22 mouse cellular contexts compared by ENCODE assay signal in the genomic region with DNA sequence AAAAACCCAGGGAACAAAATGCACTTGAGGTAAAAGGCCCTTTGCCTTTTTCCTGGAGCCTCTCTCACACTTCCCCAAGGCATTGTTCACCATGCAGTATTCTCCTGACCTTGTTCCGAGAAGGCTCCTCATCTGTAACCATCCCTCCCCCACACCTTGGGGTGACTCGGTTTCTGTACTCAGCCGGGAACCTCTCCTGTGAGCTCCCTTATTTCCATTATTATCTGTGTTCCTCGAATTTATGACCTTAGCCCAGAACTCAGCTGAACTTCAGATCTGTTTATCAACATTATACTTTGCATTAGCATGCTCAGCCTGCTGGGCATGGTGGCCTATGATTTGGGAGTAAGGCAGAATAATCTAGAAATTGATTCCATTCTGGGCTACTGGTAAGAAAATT. TPM values are rescaled to one million over a fixed set of nuclear protein-coding genes. Genes with fewer than 3 reads are reported as not detected.
DNase-seq lines count a peak whose midpoint lies in the region; ATAC-seq lines count a peak whose summit lies in the region.
"Had no signal": no experiment of that assay in that cellular context is flagged by ENCODE, and none has a peak within 500 bp of the region (broad histone marks: within the 10 kb centered on the region; RNA-seq: fewer than 3 reads in every experiment).

No protein-coding gene starts in this region.

- H3K27ac ChIP-seq in heart, embryonic 10.5 days = no peak overlapping the region
- H3K27ac ChIP-seq in heart, embryonic 11.5 days (ENCODE audit: low read depth, low read length) = no peak overlapping the region
- no peak overlapping the region for H3K27ac ChIP-seq in midbrain, embryonic 11.5 days (ENCODE audit: low read depth, low read length)
- H3K27ac ChIP-seq in midbrain, embryonic 14.5 days (replicated peaks; ENCODE audit: low read depth, low read length) = no peak overlapping the region

- peak; percentile 71 for DNase-seq in heart, adult 11 months
- DNase-seq in heart, adult 18-20 months = no peak
- peak; percentile 41 for DNase-seq in heart, embryonic 10.5 days (ENCODE audit: low spot score)
- peak; percentile 79 for DNase-seq in midbrain, embryonic 11.5 days (ENCODE audit: low spot score, missing footprints)
- DNase-seq in midbrain, embryonic 14.5 days = no peak
- DNase-seq: adrenal gland, adult 2 months; adrenal gland, adult 8-10 months; adrenal gland, postnatal 10 days; adrenal gland, postnatal 14 days; adrenal gland, postnatal 25 days; adrenal gland, postnatal 36 days; B cell, adult 2 months; cerebellum, adult 11 months; cerebellum, adult 11-12 months; cerebellum, adult 18-20 months had no signal

- ATAC-seq in heart, embryonic 11.5 days (replicated peaks; ENCODE audit: insufficient number of reproducible peaks, low FRiP score, low TSS enrichment) = no peak
- ATAC-seq in midbrain, embryonic 11.5 days (ENCODE audit: low FRiP score) = no peak
- no peak for ATAC-seq in midbrain, embryonic 14.5 days (ENCODE audit: low FRiP score, low TSS enrichment)
- ATAC-seq: activated CD4-positive, CD25-positive, alpha-beta regulatory T cell, adult 4 months; CD4-positive, CD25-positive, alpha-beta regulatory T cell, adult 4 months; Patski had no signal

- H3K4me3 ChIP-seq in heart, embryonic 10.5 days = no peak overlapping the region
- H3K4me3 ChIP-seq in heart, embryonic 11.5 days (ENCODE audit: low read depth, low read length) = no peak overlapping the region
- no peak overlapping the region for H3K4me3 ChIP-seq in midbrain, embryonic 11.5 days (ENCODE audit: low read depth, low read length)
- no peak overlapping the region for H3K4me3 ChIP-seq in midbrain, embryonic 14.5 days (replicated peaks; ENCODE audit: low read depth, low read length)

- H3K27me3 ChIP-seq in heart, embryonic 10.5 days (ENCODE audit: insufficient read depth, poor library complexity, severe bottlenecking) = no peaks in the 10 kb centered on the region
- 0 out of 2 replicates have a peak, but pooled peaks cover 5% of the 10 kb centered on the region for H3K27me3 ChIP-seq in heart, embryonic 11.5 days (ENCODE audit: control insufficient read depth, insufficient read depth, low read length)
- no peaks in the 10 kb centered on the region for H3K27me3 ChIP-seq in midbrain, embryonic 11.5 days (ENCODE audit: control insufficient read depth, insufficient read depth, low read length)
- no peaks in the 10 kb centered on the region for H3K27me3 ChIP-seq in midbrain, embryonic 14.5 days (ENCODE audit: control insufficient read depth, insufficient read depth, low read length)
- H3K27me3 ChIP-seq: CH12.LX, Patski had no signal

- H3K4me2 ChIP-seq in heart, embryonic 11.5 days = no peak overlapping the region
- no peak overlapping the region for H3K4me2 ChIP-seq in midbrain, embryonic 11.5 days
- H3K4me2 ChIP-seq in midbrain, embryonic 14.5 days (ENCODE audit: low read length) = no peak overlapping the region

- no peak overlapping the region for H3K9ac ChIP-seq in heart, embryonic 11.5 days (ENCODE audit: low read depth, low read length)
- H3K9ac ChIP-seq in midbrain, embryonic 11.5 days (ENCODE audit: low read length) = no peak overlapping the region
- no peak overlapping the region for H3K9ac ChIP-seq in midbrain, embryonic 14.5 days (replicated peaks; ENCODE audit: low read length)

- WGBS in heart, embryonic 10.5 days = 68% methylated on average over 4 of the region's 4 CpGs
- WGBS in heart, embryonic 11.5 days (ENCODE audit: insufficient replicate concordance) = 76% methylated on average over 4 of the region's 4 CpGs
- 76% methylated on average over 4 of the region's 4 CpGs for WGBS in midbrain, embryonic 11.5 days
- 83% methylated on average over 4 of the region's 4 CpGs for WGBS in midbrain, embryonic 14.5 days

- H3K4me1 ChIP-seq in heart, embryonic 10.5 days = 0 out of 2 replicates have a peak, but pooled peaks cover 2% of the 10 kb centered on the region
- H3K4me1 ChIP-seq in heart, embryonic 11.5 days (ENCODE audit: control insufficient read depth, insufficient read depth, low read length) = no peaks in the 10 kb centered on the region
- no peaks in the 10 kb centered on the region for H3K4me1 ChIP-seq in midbrain, embryonic 11.5 days (ENCODE audit: control insufficient read depth, insufficient read depth, low read length)
- H3K4me1 ChIP-seq in midbrain, embryonic 14.5 days (ENCODE audit: control insufficient read depth, insufficient read depth, low read length) = no peaks in the 10 kb centered on the region

- H3K36me3 ChIP-seq in heart, embryonic 10.5 days = no peaks in the 10 kb centered on the region
- H3K36me3 ChIP-seq in heart, embryonic 11.5 days (ENCODE audit: control insufficient read depth, insufficient read depth, low read length) = no peaks in the 10 kb centered on the region
- no peaks in the 10 kb centered on the region for H3K36me3 ChIP-seq in midbrain, embryonic 11.5 days (ENCODE audit: control insufficient read depth, insufficient read depth, low read length)
- no peaks in the 10 kb centered on the region for H3K36me3 ChIP-seq in midbrain, embryonic 14.5 days (ENCODE audit: control insufficient read depth, insufficient read depth, low read length)
- H3K36me3 ChIP-seq: G1E had no signal

- H3K9me3 ChIP-seq in heart, embryonic 10.5 days = no peaks in the 10 kb centered on the region
- H3K9me3 ChIP-seq in heart, embryonic 11.5 days (replicated peaks; ENCODE audit: control insufficient read depth, low read length) = no peaks in the 10 kb centered on the region
- H3K9me3 ChIP-seq in midbrain, embryonic 11.5 days (ENCODE audit: control insufficient read depth, low read length) = no peaks in the 10 kb centered on the region
- H3K9me3 ChIP-seq in midbrain, embryonic 14.5 days (ENCODE audit: control insufficient read depth, low read length) = no peaks in the 10 kb centered on the region
- H3K9me3 ChIP-seq: G1E had no signal

RNA-seq across cellular contexts. Expression of gene B3gnt6, which starts 3.7 kb away (rescaled TPM):
- not detected for total RNA-seq in heart, adult 18-20 months (2021)
- polyA plus RNA-seq in heart, embryonic 10.5 days (2016; fragmentation: Nextera tagmentation; extraction: Ambion mirVana) = 0.06 TPM in 1 of 2 replicates, not detected in the other
- polyA plus RNA-seq in heart, embryonic 11.5 days (2014; fragmentation: Nextera tagmentation; extraction: Ambion mirVana) = 0.21 TPM in 1 of 2 replicates, not detected in the other
- polyA plus RNA-seq in midbrain, embryonic 11.5 days (2014; fragmentation: Nextera tagmentation; extraction: Ambion mirVana) = 0.07 TPM in 1 of 2 replicates, not detected in the other
- 0.12 and 0.32 TPM in 2 replicates for polyA plus RNA-seq in midbrain, embryonic 14.5 days (2014; fragmentation: Nextera tagmentation; extraction: Ambion mirVana)
- total RNA-seq: CH12.LX had no signal
- polyA plus RNA-seq: activated CD4-positive, CD25-positive, alpha-beta regulatory T cell, adult 4 months; C2C12; CD4-positive, CD25-positive, alpha-beta regulatory T cell, adult 4 months had no signal

RNA-seq across cellular contexts. Expression of gene Capn5, which starts 24.9 kb away (rescaled TPM):
- total RNA-seq in heart, adult 18-20 months (2021) = 1 to 10 TPM; 1.4 to 3.0 TPM
- 9.4 and 11.0 TPM in 2 replicates for polyA plus RNA-seq in heart, embryonic 10.5 days (2016; fragmentation: Nextera tagmentation; extraction: Ambion mirVana)
- 5.8 and 6.4 TPM in 2 replicates for polyA plus RNA-seq in heart, embryonic 11.5 days (2014; fragmentation: Nextera tagmentation; extraction: Ambion mirVana)
- 3.5 and 3.7 TPM in 2 replicates for polyA plus RNA-seq in midbrain, embryonic 11.5 days (2014; fragmentation: Nextera tagmentation; extraction: Ambion mirVana)
- polyA plus RNA-seq in midbrain, embryonic 14.5 days (2014; fragmentation: Nextera tagmentation; extraction: Ambion mirVana) = 9.8 and 9.9 TPM in 2 replicates

RNA-seq across cellular contexts. Expression of gene Omp, which starts 57.6 kb away (rescaled TPM):
- not detected for total RNA-seq in heart, adult 18-20 months (2021)
- polyA plus RNA-seq in heart, embryonic 10.5 days (2016; fragmentation: Nextera tagmentation; extraction: Ambion mirVana) = 0.33 TPM in 2 replicates
- 0.37 and 0.47 TPM in 2 replicates for polyA plus RNA-seq in heart, embryonic 11.5 days (2014; fragmentation: Nextera tagmentation; extraction: Ambion mirVana)
- 0.18 and 0.23 TPM in 2 replicates for polyA plus RNA-seq in midbrain, embryonic 11.5 days (2014; fragmentation: Nextera tagmentation; extraction: Ambion mirVana)
- 0.29 and 0.43 TPM in 2 replicates for polyA plus RNA-seq in midbrain, embryonic 14.5 days (2014; fragmentation: Nextera tagmentation; extraction: Ambion mirVana)
- polyA plus RNA-seq: activated CD4-positive, CD25-positive, alpha-beta regulatory T cell, adult 4 months; CD4-positive, CD25-positive, alpha-beta regulatory T cell, adult 4 months; G1E had no signal

Comparison
In these comparisons a context has a peak if more than half of its experiments do, and no peak if none do; other contexts are left out.
1. DNase-seq: peak in heart, adult 11 months (single experiment), heart, embryonic 10.5 days (single experiment) and midbrain, embryonic 11.5 days (single experiment); none in heart, adult 18-20 months (0 of 2) and midbrain, embryonic 14.5 days (single experiment).